Mouse (Mus musculus): ENCODE data around the gene Tcf25.

Gene Tcf25

GRCm38 (mm10) chr8:123373403-123374238 is at the start of gene Tcf25:
TSS of gene Tcf25 (plus strand) at chr8:123373753.
- peak; percentile 97 for DNase-seq (ENCODE audit: extremely low read depth, insufficient read length, low spot score)

GRCm38 (mm10) chr8:123328552-123328951 is 45.0 kb upstream of the Tcf25 start:
- DNase-seq (ENCODE audit: extremely low read depth, insufficient read length, low spot score): no peak

- DNase-seq (ENCODE audit: extremely low read depth, insufficient read length, low spot score): no peak
These were observed 44.2 kb upstream of the Tcf25 start for GRCm38 (mm10) chr8:123329350-123329749.

GRCm38 (mm10) chr8:123329961-123330360 is 43.6 kb upstream of the Tcf25 start:
- DNase-seq (ENCODE audit: extremely low read depth, insufficient read length, low spot score): no peak

- DNase-seq (ENCODE audit: extremely low read depth, insufficient read length, low spot score): peak; percentile 45
These were observed 42.9 kb upstream of the Tcf25 start for GRCm38 (mm10) chr8:123330701-123331100.

- peak; percentile 58 for DNase-seq (ENCODE audit: extremely low read depth, insufficient read length, low spot score)
These were observed 42.3 kb upstream of the Tcf25 start for GRCm38 (mm10) chr8:123331301-123331700.

GRCm38 (mm10) chr8:123331810-123332209 is 41.7 kb upstream of the Tcf25 start:
- no peak for DNase-seq (ENCODE audit: extremely low read depth, insufficient read length, low spot score)

- peak; percentile 89 for DNase-seq (ENCODE audit: extremely low read depth, insufficient read length, low spot score)
These were observed 41.1 kb upstream of the Tcf25 start, which contains the start of gene Spire2 for GRCm38 (mm10) chr8:123332262-123333090. TSS of gene Spire2 (plus strand) at chr8:123332713.

GRCm38 (mm10) chr8:123333091-123333587 is 40.4 kb upstream of the Tcf25 start:
- DNase-seq (ENCODE audit: extremely low read depth, insufficient read length, low spot score): peak; percentile 38

GRCm38 (mm10) chr8:123333864-123334263 is 39.7 kb upstream of the Tcf25 start:
- no peak for DNase-seq (ENCODE audit: extremely low read depth, insufficient read length, low spot score)

- DNase-seq (ENCODE audit: extremely low read depth, insufficient read length, low spot score): no peak
These were observed 39.1 kb upstream of the Tcf25 start for GRCm38 (mm10) chr8:123334467-123334866.

- DNase-seq (ENCODE audit: extremely low read depth, insufficient read length, low spot score): no peak
These were observed 36.1 kb upstream of the Tcf25 start for GRCm38 (mm10) chr8:123337475-123337874.

GRCm38 (mm10) chr8:123340071-123340470 is 33.5 kb upstream of the Tcf25 start:
- DNase-seq (ENCODE audit: extremely low read depth, insufficient read length, low spot score): no peak

- DNase-seq (ENCODE audit: extremely low read depth, insufficient read length, low spot score): no peak
These were observed 32.2 kb upstream of the Tcf25 start for GRCm38 (mm10) chr8:123341040-123342015.

- DNase-seq (ENCODE audit: extremely low read depth, insufficient read length, low spot score): no peak
These were observed 31.3 kb upstream of the Tcf25 start for GRCm38 (mm10) chr8:123342253-123342652.

- no peak for DNase-seq (ENCODE audit: extremely low read depth, insufficient read length, low spot score)
These were observed 30.6 kb upstream of the Tcf25 start for GRCm38 (mm10) chr8:123342911-123343310.

- no peak for DNase-seq (ENCODE audit: extremely low read depth, insufficient read length, low spot score)
These were observed 30.1 kb upstream of the Tcf25 start for GRCm38 (mm10) chr8:123343422-123343821.

GRCm38 (mm10) chr8:123345135-123345534 is 28.4 kb upstream of the Tcf25 start:
- DNase-seq (ENCODE audit: extremely low read depth, insufficient read length, low spot score): peak; percentile 47

GRCm38 (mm10) chr8:123345856-123346255 is 27.7 kb upstream of the Tcf25 start:
- DNase-seq (ENCODE audit: extremely low read depth, insufficient read length, low spot score): peak; percentile 40

GRCm38 (mm10) chr8:123347293-123347692 is 26.3 kb upstream of the Tcf25 start:
- DNase-seq (ENCODE audit: extremely low read depth, insufficient read length, low spot score): no peak
